Mouse (Mus musculus) stomach, postnatal 0 days (tissue): ENCODE measurements around the gene Axl. TPM values are rescaled to one million over a fixed set of nuclear protein-coding genes. Genes with fewer than 3 reads are reported as not detected.

Experiments used
- ATAC-seq: fragments of 200-750 bp; cut with Nextera tagmentation; 2 replicates; pipeline ENCODE4 v1.8.0; 2017; ENCODE audit not compliant: low FRiP score, low TSS enrichment
- DNase-seq: peaks from one replicate; pipeline ENCODE4 v3.0.0-alpha.2; 2016; ENCODE audit warnings: low spot score
- H3K27ac ChIP-seq: fragments of 300-500 bp; sonication (generic); replicated peaks from 2 replicates; pipeline ENCODE4 v1.5.1; 2014; ENCODE audit warnings: mild to moderate bottlenecking, control low read depth
- H3K27me3 ChIP-seq: fragments of 300-500 bp; sonication (generic); 2 replicates; pipeline ENCODE4 v1.6.1; 2014; ENCODE audit warnings: low read length; ENCODE audit not compliant: control insufficient read depth, insufficient read depth
- H3K36me3 ChIP-seq: fragments of 300-500 bp; sonication (generic); 2 replicates; pipeline ENCODE4 v1.6.1; 2014; ENCODE audit warnings: low read length, mixed read lengths; ENCODE audit not compliant: control insufficient read depth, insufficient read depth
- H3K4me1 ChIP-seq: fragments of 300-500 bp; sonication (generic); replicated peaks from 2 replicates; pipeline ENCODE4 v1.6.1; 2014; ENCODE audit warnings: antibody characterized with exemption; ENCODE audit not compliant: control insufficient read depth, insufficient read depth
- H3K4me2 ChIP-seq: fragments of 300-500 bp; sonication (generic); replicated peaks from 2 replicates; pipeline ENCODE4 v1.6.1; 2014; ENCODE audit warnings: low read depth, mild to moderate bottlenecking, control low read depth, moderate library complexity
- H3K4me3 ChIP-seq: fragments of 300-500 bp; sonication (generic); 2 replicates; pipeline ENCODE4 v1.5.1; 2014; ENCODE audit warnings: low read depth, low read length, control low read depth
- H3K9ac ChIP-seq: fragments of 300-500 bp; sonication (generic); 2 replicates; pipeline ENCODE4 v1.6.1; 2014; ENCODE audit warnings: mild to moderate bottlenecking, low read length, control low read depth, mixed read lengths
- H3K9me3 ChIP-seq: fragments of 300-500 bp; sonication (generic); 2 replicates; pipeline ENCODE4 v1.6.1; 2016; ENCODE audit warnings: low read length; ENCODE audit not compliant: control insufficient read depth
- CTCF ChIP-seq: IDR thresholded peaks from 2 replicates; pipeline ENCODE4 v1.5.1; 2016; ENCODE audit warnings: antibody characterized with exemption, low read depth, mild to moderate bottlenecking, moderate library complexity
- EP300 ChIP-seq: optimal IDR thresholded peaks from 2 replicates; pipeline ENCODE3; 2016; ENCODE audit warnings: antibody characterized with exemption
- WGBS: fragments of 180-500 bp; shearing (Covaris S2); extraction: QIAGEN DNeasy Blood & Tissue Kit; methylation state at CpG from one replicate; pipeline ENCODE4 v1.1.7; 2014; 5-methylcytosine and 5-hydroxymethylcytosine counted together
- polyA plus RNA-seq: library from polyadenylated mRNA; unstranded; fragments of >200 nt; fragmentation: Nextera tagmentation; extraction: Ambion mirVana; gene quantifications from 2 replicates; pipeline ENCODE4 v1.2.1, GENCODE M21; 2015

Axl gene
- polyA plus RNA-seq, 1 experiment from 2014 or later, result 53.4 TPM

GRCm38 (mm10) chr7:25780021-25780420, 8.5 kb downstream of the Axl start:
- TF ChIP-seq CTCF, result no peak
- no peak for TF ChIP-seq EP300
- 82% methylated on average over 5 of the region's 5 CpGs for WGBS
- Histone ChIP-seq H3K4me1 (peaks cover 5% of the 10 kb centered on the region; the same call in 1 of the 2 replicates), H3K4me2 (no peak overlapping the region), H3K9ac (no peak overlapping the region), H3K27ac (no peak overlapping the region), H3K36me3 (0 out of 2 replicates have a peak, but pooled peaks cover 6% of the 10 kb centered on the region), H3K9me3 (no peaks in the 10 kb centered on the region), H3K27me3 (no peaks in the 10 kb centered on the region), H3K4me3 (no peak overlapping the region)
- no peak for ATAC-seq
- no peak for DNase-seq

GRCm38 (mm10) chr7:25768229-25768628, 20.3 kb downstream of the Axl start:
- no peak for TF ChIP-seq CTCF
- no peak for TF ChIP-seq EP300
- Histone ChIP-seq H3K4me2 (no peak overlapping the region), H3K9me3 (no peaks in the 10 kb centered on the region), H3K27me3 (no peaks in the 10 kb centered on the region), H3K4me3 (no peak overlapping the region), H3K9ac (no peak overlapping the region), H3K27ac (no peak overlapping the region), H3K36me3 (peaks cover 8% of the 10 kb centered on the region; the same call in 1 of the 2 replicates), H3K4me1 (no peaks in the 10 kb centered on the region)
- 88% methylated on average over 5 of the region's 5 CpGs for WGBS
- DNase-seq (no peak), ATAC-seq (no peak)

- H3K27ac ChIP-seq, result no peak overlapping the region
- peaks cover 10% of the 10 kb centered on the region; the same call in 1 of the 2 replicates for H3K36me3 ChIP-seq
- DNase-seq (no peak), ATAC-seq (no peak)
- H3K4me3 ChIP-seq, result no peak overlapping the region
- 83% methylated on average over 6 of the region's 6 CpGs for WGBS
- no peak overlapping the region for H3K9ac ChIP-seq
- H3K4me1 ChIP-seq, result no peaks in the 10 kb centered on the region
- no peak overlapping the region for H3K4me2 ChIP-seq
- no peaks in the 10 kb centered on the region for H3K27me3 ChIP-seq
- TF ChIP-seq EP300, result no peak
- H3K9me3 ChIP-seq, result no peaks in the 10 kb centered on the region
These were observed 22.4 kb downstream of the Axl start for GRCm38 (mm10) chr7:25766108-25766507.

GRCm38 (mm10) chr7:25764221-25764620, 24.3 kb downstream of the Axl start:
- Histone ChIP-seq H3K4me3 (no peak overlapping the region), H3K4me2 (no peak overlapping the region), H3K9me3 (no peaks in the 10 kb centered on the region), H3K9ac (no peak overlapping the region), H3K4me1 (no peaks in the 10 kb centered on the region), H3K36me3 (peaks cover 10% of the 10 kb centered on the region; the same call in 1 of the 2 replicates), H3K27ac (no peak overlapping the region), H3K27me3 (no peaks in the 10 kb centered on the region)
- DNase-seq, result no peak
- no peak for ATAC-seq
- TF ChIP-seq EP300 (no peak), CTCF (no peak)
- 58% methylated on average over 5 of the region's 5 CpGs for WGBS

- Histone ChIP-seq H3K27ac (no peak overlapping the region), H3K4me2 (no peak overlapping the region), H3K27me3 (no peaks in the 10 kb centered on the region), H3K4me3 (no peak overlapping the region), H3K4me1 (no peaks in the 10 kb centered on the region), H3K9me3 (no peaks in the 10 kb centered on the region), H3K9ac (no peak overlapping the region), H3K36me3 (peaks cover 10% of the 10 kb centered on the region; the same call in 1 of the 2 replicates)
- TF ChIP-seq EP300 (no peak), CTCF (no peak)
- DNase-seq, result no peak
- 62% methylated on average over 11 of the region's 11 CpGs for WGBS
- ATAC-seq, result no peak; the same call in 1 of the 2 replicates
These were observed 24.8 kb downstream of the Axl start for GRCm38 (mm10) chr7:25763678-25764077.

GRCm38 (mm10) chr7:25761354-25761753, 27.2 kb downstream of the Axl start:
- Histone ChIP-seq H3K9me3 (no peaks in the 10 kb centered on the region), H3K4me2 (no peak overlapping the region), H3K9ac (no peak overlapping the region), H3K4me1 (no peaks in the 10 kb centered on the region), H3K36me3 (peaks cover 6% of the 10 kb centered on the region; the same call in 1 of the 2 replicates), H3K27me3 (no peaks in the 10 kb centered on the region), H3K4me3 (no peak overlapping the region), H3K27ac (no peak overlapping the region)
- ATAC-seq, result peak; percentile 43; the same call in 1 of the 2 replicates
- 61% methylated on average over 10 of the region's 10 CpGs for WGBS
- DNase-seq, result peak; percentile 27
- no peak for TF ChIP-seq CTCF
- no peak for TF ChIP-seq EP300
